Mouse (Mus musculus) CH12.LX (cell line): Measurements from ENCODE around the gene Ssxa1.

Experiments used
- CHD1 ChIP-seq: IDR thresholded peaks from 2 replicates; pipeline ENCODE4 v1.6.1; 2012; ENCODE audit warnings: low read depth, low read length, improper control_type of control experiment, inconsistent platforms
- CTCF ChIP-seq, 2 experiments: IDR thresholded peaks in 1 of 2; conservative IDR thresholded peaks in 1 of 2; 2 replicates each; pipeline ENCODE4 v1.5.1; 2011 to 2012; ENCODE audit warnings: low read depth in 2 of 2, low read length in 2 of 2, improper control_type of control experiment in 1 of 2, inconsistent platforms in 1 of 2, mild to moderate bottlenecking in 1 of 2, moderate library complexity in 1 of 2
- EP300 ChIP-seq: IDR thresholded peaks from 2 replicates; pipeline ENCODE4 v1.6.1; 2011; ENCODE audit warnings: low read length, improper control_type of control experiment
- ETS1 ChIP-seq: conservative IDR thresholded peaks from 2 replicates; pipeline ENCODE4 v1.6.1; 2012; ENCODE audit warnings: low read depth, mild to moderate bottlenecking, inconsistent platforms, low read length, improper control_type of control experiment, moderate library complexity
- MAX ChIP-seq: IDR thresholded peaks from 2 replicates; pipeline ENCODE4 v1.6.1; 2011; ENCODE audit warnings: low read length, improper control_type of control experiment
- MEF2A ChIP-seq: IDR thresholded peaks from 2 replicates; pipeline ENCODE4 v1.6.1; 2014; ENCODE audit warnings: low read depth, mild to moderate bottlenecking, inconsistent platforms, low read length, improper control_type of control experiment, borderline replicate concordance
- MXI1 ChIP-seq: IDR thresholded peaks from 2 replicates; pipeline ENCODE4 v1.6.1; 2011; ENCODE audit warnings: mild to moderate bottlenecking, low read depth, low read length, improper control_type of control experiment
- NELFE ChIP-seq: IDR thresholded peaks from 2 replicates; pipeline ENCODE4 v1.6.1; 2011; ENCODE audit warnings: low read depth, low read length, improper control_type of control experiment
- NRF1 ChIP-seq: IDR thresholded peaks from 2 replicates; pipeline ENCODE4 v1.6.1; 2014; ENCODE audit warnings: low read depth, mild to moderate bottlenecking, inconsistent platforms, low read length, improper control_type of control experiment, moderate library complexity
- POLR2A ChIP-seq: IDR thresholded peaks from 2 replicates; pipeline ENCODE4 v1.6.1; 2011; ENCODE audit warnings: low read depth, mild to moderate bottlenecking, improper control_type of control experiment, low read length
- RAD21 ChIP-seq: IDR thresholded peaks from 2 replicates; pipeline ENCODE4 v1.6.1; 2011; ENCODE audit warnings: low read depth, mild to moderate bottlenecking, low read length, improper control_type of control experiment, moderate library complexity
- RCOR1 ChIP-seq: conservative IDR thresholded peaks from 2 replicates; pipeline ENCODE4 v1.6.1; 2012; ENCODE audit warnings: low read depth, mild to moderate bottlenecking, inconsistent platforms, low read length, improper control_type of control experiment
- ZNF384 ChIP-seq: IDR thresholded peaks from 2 replicates; pipeline ENCODE4 v1.6.1; 2012; ENCODE audit warnings: low read depth, low read length, improper control_type of control experiment, inconsistent platforms

GRCm38 (mm10) chrX:21068106-21068505 is 47.5 kb upstream of the Ssxa1 start, which contains the start of gene Spaca5:
- TF ChIP-seq NELFE (no peak), NRF1 (no peak), RCOR1 (no peak), EP300 (no peak), POLR2A (no peak), RAD21 (no peak), MAX (no peak), CTCF (conservative IDR thresholded peaks at IDR 0.05 in 1 of 2, IDR thresholded peaks at IDR 0.05 in 1 of 2; ENCODE audit: low read depth in 2 of 2, low read length in 2 of 2) (no peak), MEF2A (no peak), ETS1 (no peak), CHD1 (no peak), ZNF384 (no peak), MXI1 (no peak)
